Mouse (Mus musculus): ENCODE results near the gene Saxo1. TPM values are rescaled to one million over a fixed set of nuclear protein-coding genes. Genes with fewer than 3 reads are reported as not detected.

The Saxo1 gene
- total RNA-seq, 2 experiments from 2014 or later: 0.29 TPM; not detected in 1

DNA sequence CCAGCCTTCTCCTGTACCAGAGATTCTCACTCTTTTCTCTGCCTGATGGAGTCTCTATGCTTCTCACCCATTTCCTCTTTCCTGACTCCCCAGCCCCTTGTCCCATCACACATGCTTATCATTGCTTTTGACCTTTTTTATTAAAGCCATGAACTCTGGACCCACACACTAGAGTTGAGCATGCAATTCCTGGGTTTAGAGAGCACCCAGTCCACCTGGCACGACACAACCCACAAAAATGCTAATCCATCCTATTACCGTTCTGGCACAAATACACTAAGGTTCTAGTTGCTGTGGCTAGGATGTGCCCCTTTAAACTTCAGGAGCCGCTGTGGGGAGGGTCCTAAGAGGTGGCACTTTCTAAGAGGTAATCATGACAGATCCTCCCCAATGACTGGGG is 122.5 kb downstream of the Saxo1 start:
- intact Hi-C loops (cut with DNase I; ENCODE audit: low total_unique reads): no loop called here
- DNase-seq: no peak

DNA sequence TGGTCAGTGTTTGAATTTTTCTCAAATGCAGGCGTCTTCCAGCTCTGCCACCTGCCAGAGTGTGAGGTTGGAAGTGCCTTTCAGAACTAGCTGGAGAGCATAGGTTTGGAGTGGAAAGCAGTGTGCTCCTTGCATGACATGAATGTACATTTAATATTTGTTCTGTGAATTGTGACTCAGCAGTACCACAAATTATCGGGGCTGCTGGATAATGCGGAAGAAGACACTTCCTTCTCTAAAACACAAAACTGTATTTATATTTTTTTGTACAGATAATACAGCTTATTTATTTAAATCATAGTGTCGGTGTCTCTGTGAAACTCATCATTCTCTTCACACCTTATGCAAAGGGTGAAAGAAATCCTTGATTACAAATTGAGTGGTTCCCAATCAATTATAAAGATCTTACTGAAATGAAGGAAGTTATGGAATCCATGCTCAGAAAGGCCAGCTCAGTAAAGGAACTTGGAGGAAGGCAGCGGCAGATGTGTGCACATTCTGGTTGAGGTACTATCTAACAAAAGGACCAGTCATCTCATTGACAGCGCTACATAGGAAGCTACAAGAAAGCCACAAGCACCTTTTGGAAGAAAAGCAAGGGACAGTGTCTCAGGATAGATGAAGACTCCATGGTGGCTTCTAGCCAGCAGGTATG is 129.9 kb downstream of the Saxo1 start:
- intact Hi-C loops (cut with DNase I; ENCODE audit: low total_unique reads): no loop called here
- no peak for DNase-seq

DNA sequence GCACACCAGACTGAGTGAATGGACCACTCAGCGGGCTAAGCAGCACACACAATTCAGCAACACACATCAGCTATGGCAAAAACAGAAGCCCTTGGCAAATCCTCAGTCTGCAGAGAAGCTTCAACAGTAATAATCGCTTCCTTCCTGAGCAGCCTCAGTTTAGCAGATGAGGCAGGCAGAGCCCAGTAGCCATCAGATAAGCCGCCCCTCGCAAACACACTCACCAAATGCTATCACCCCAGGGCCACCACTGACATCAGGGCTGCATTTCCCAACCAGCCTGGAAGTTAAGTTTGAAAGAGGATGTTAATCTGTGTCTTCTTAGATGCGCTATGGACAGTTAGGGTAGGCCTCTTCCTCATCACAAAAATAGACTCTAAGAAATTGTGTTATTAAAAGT is 130.8 kb downstream of the Saxo1 start:
- no peak for DNase-seq
- intact Hi-C loops (cut with DNase I; ENCODE audit: low total_unique reads): no loop called here

DNA sequence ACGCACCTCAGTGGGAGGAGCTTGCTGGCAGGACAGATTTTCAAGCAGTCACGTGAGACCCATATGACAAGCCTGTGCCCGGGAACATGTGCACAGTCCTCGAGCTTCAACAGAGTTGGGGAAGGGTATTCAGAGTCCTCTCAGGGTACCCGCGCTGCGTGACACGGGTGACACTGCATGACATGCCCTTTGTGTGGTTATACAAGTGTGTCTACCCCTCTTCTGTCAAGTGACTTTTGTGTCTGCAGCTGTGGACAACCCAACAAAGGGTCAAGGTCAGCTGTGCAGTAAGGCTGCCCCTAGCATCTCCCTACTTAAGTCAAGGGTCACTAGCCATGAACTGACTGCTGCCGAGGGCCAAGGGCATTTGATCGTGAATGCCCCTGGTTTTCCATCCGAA is 131.6 kb downstream of the Saxo1 start:
- intact Hi-C loops (cut with DNase I; ENCODE audit: low total_unique reads): no loop called here
- no peak for DNase-seq

DNA sequence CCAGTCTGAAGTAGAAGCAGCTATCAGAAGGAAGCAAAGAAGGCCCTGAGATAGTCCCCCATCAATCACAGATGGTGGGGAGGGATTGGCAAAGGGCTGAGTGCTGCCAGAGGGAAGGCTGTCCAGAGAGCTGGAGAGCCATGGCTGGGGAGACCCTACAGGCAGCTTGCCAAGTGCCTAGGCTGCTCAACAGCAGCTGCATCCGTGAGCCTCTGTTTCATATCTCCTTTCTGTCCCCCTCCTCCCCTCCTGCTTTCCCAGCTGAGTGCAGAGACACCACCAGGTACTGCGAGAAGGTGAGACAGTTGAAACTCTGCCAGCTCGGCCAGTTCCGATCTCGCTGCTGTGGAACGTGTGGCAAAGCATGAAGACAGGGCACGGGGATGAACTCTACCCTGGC is 132.5 kb downstream of the Saxo1 start:
- intact Hi-C loops (cut with DNase I; ENCODE audit: low total_unique reads): no loop called here

DNA sequence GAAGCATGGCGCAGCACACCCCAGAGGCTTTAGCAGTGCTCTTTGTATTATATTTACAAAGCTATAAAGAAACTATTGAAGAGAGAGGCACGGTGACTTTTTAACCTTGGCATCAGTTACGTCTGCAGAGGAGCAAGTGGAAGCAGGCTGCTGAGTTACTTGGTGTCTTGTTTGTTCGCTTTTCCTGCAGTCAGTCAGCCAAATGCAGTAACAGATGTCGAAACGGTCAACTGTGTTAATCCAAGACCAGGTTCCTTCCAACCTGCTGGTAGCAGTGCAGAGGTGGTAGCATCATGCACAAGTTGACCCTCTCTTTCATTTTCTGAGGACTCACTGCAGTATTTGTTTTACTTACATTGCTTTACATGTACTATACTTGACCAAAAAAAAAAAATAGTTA is 135.5 kb downstream of the Saxo1 start:
- intact Hi-C loops (cut with DNase I; ENCODE audit: low total_unique reads): no loop called here
- no peak for DNase-seq

More for the DNA sequence above, 132.5 kb downstream of the Saxo1 start:
- no peak for DNase-seq

DNA sequence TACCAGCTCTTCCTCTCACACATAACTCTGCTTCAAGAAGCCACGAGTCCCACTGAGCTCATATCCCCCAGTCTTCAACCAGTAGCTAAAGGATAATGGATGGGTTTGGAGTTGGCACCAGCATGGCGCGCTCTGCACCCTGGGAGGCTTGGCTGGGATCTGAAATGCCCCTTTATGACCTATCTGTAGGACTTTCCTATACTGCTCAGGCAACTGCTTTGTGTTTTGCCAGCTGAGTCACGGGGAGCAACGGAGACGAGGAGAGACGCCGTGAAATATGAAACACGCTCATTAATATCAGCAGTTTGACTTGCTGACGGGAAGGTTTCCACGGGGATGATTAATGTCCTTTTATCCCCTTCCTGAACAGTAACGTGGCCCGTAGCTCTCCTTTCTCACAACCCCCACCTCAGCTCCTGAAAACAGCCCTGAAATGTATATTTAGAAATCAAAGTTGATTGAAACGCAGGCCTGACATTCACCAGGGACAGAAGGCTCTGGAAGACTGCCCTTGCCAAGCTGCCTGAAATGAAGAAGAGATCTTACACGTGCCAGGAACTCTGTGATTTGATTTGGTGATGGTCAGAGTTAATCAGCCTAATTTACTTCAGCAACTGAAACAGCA is 141.6 kb downstream of the Saxo1 start:
- intact Hi-C loops (cut with DNase I; ENCODE audit: low total_unique reads): no loop called here
- no peak for DNase-seq

DNA sequence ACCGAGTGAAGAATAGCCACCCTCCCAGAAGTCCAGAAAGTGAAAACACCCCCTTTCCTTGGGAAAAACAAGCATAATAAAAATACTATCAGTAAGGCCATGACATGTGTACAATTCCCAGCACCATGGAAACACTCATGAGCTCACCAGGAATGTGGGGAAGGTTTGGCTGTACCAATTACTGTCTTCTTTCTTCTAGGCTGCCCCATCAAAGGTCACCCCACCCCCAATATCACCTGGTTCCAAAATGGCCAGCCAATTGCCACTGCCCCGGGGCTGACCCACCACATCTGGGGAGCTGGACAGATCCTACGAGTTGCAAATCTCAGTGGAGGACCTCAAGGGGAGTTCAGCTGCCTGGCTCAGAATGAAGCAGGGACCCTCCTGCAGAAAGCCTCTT is 144.7 kb downstream of the Saxo1 start:
- intact Hi-C loops (cut with DNase I; ENCODE audit: low total_unique reads): no loop called here
- no peak for DNase-seq

DNA sequence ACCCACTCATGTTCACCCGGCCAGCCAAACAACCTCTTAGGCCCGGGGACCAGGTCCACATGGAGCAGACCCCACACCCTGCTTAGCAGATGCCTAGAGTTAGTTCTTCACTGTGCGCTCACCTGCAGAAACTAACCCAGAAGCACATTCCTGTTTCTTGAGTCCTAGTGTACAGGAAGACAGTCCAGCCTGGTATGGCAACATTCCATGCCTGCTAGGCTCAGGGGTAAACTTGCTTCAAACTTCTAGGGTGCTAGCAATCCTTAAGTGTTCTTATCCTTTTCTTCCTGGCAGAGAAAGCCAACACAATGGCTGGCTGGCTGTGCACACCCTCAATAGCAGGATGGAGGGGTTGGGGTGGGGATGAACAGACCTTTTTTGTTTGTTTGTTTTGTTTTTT is 147.2 kb downstream of the Saxo1 start:
- intact Hi-C loops (cut with DNase I; ENCODE audit: low total_unique reads): no loop called here
- DNase-seq: no peak

DNA sequence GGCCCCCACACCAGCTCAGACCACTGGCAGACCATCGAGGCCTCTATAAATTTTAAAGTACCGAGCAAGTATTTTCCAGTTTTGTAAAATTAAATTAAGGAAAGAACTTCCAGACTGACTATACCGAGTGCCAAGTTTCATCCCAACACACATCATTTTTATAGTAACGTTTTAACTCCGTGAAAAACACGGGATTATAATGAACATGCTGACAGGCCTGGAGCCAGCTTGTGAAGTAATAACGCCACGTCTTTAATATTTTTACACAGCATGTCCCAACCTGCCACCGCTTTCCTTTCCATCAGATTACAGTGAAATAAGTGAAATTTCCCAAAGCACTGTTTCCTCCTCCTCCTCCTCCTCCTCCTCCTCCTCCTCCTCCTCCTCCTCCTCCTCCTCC is 149.7 kb downstream of the Saxo1 start:
- no peak for DNase-seq
- intact Hi-C loops (cut with DNase I; ENCODE audit: low total_unique reads): no loop called here

DNA sequence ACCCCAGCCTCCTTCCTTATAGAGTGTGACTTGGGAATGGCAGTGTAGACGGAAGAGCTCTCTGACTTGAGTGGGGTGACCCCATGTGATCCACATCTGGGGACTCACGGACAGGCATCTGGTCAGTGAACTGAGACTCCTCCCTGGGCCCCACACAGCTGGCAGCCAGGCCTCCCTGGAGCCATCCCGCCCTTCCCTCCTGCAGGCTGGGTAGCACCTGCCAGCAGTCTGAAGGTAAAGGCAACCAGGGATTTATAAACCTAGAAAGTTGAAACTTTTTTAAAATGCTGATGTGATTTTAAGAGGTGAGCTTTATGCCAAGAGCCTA is 151.0 kb downstream of the Saxo1 start:
- intact Hi-C loops (cut with DNase I; ENCODE audit: low total_unique reads): no loop called here

DNA sequence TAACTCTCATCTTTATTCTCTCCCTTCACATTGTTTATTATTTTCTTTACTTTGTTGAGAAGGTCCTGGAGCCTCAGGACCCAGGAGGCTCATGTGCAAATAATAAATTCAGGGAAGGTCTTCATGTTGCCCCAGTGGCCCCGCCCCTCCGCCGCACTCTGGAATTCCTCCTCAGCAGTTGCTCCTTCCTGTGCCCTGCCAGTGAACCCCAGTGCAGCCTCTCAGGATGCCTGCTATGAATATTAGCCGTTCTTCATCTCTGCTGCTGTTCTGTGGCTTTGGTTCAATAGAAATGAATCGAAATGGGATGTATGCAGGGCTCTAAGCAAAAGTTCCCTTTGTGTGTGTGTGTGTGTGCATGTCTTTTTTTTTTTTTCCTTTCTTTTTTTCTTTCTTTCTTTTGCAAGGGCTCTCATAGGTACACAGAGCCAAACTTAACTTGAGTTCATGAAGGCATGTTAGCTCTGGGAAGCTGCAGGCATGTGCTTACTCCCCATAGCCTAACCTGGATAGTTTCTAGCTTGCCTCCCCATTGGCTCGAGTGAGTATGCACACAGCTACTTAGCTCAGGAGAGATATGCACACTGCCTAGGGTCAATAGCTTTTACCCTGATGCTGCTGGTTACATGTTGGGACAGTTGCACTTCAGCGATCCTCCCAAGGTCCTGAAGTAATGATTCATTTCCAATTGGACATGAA is 151.5 kb downstream of the Saxo1 start:
- intact Hi-C loops (cut with DNase I; ENCODE audit: low total_unique reads): no loop called here

More for the DNA sequence above, 151.0 kb downstream of the Saxo1 start:
- DNase-seq: no peak

DNA sequence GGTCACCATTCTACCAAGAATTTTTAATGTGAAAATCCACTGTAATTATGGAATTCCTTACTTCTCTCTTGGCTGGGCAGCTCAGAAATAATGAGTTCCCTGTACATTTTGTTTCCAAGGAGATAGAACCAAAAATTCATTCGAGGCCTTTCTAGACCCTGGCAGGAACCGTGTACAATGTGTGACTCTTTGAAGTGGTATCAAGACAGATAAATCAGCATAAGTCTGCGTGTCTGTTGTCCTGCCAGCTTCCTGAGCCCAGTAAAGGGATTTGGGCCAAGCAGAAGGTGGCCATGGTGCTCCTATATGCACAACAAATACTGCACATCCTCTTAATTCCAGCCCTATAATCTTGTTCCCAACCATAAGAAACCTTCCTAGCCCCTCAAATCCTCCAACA is 157.0 kb downstream of the Saxo1 start:
- intact Hi-C loops (cut with DNase I; ENCODE audit: low total_unique reads): no loop called here
- DNase-seq: no peak

More for the DNA sequence above, 151.5 kb downstream of the Saxo1 start:
- peak; percentile 39 for DNase-seq

DNA sequence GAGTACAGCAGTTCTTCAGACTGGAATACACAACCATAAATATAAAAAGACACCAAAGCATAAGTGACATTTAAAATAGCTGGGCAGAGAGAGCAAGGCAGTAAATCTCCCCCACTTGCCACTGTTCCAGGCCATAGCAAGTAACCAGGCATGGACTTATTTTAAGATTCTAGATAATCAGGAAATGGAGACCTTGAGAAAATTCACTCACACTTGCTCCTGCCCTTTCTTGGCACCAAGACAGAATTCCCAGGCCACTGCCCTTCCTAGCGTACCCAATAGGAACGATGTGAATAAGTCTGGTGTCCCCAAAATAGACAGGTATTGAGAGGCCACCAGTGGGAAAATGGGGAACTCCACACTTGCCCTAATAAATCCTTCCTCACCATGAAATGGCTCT is 160.7 kb downstream of the Saxo1 start:
- intact Hi-C loops (cut with DNase I; ENCODE audit: low total_unique reads): no loop called here
- DNase-seq: no peak

DNA sequence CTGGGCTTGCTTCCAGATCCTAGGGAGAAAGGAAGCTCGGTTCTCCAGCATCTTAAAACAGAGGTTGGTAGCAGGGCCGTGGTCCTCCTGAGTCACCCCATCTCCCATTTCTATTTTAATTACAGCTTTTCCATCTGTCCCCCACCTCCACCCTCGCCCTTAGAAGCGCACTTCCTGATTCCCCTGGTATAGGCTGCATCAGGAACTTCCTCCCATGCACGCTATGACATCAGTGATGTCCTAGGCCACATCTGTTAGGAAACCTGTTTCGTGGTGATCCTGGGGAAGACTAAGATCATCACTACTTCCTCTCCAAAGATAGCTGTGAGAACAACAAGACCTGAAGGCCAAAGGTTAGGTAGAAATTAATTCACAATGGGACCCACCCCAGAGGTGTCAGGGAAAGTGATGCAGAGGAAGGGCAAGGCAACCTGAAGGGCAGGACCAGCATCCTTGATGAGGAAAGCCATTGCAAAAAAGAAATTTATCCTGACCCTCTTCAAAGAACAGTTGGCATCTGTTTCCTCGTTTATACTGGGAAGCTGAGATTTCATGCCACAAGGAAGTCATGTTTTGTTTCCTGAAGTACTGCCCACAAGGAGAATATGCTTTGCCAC is 161.3 kb downstream of the Saxo1 start:
- DNase-seq: no peak

DNA sequence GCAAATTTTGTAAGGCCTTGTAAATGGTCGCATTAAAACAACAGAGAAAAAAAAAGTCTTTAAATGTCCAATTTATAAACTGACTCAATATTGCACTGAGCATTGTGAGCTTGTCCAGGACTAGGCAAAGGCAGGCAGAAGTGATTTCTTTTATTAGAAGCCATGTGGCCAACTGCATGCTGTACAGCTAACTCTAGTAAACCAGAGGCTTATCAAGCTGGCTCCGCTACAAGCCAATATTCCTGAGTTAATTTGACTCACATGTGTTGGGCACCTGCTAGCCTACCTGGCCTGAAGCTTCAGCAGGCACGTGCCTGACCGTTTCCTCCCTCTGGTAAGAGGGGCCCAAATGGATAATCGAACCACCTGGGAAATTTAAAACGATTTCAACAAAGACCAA is 162.5 kb downstream of the Saxo1 start:
- intact Hi-C loops (cut with DNase I; ENCODE audit: low total_unique reads): no loop called here
- DNase-seq: no peak

More for the DNA sequence above, 161.3 kb downstream of the Saxo1 start:
- intact Hi-C loops (cut with DNase I; ENCODE audit: low total_unique reads): no loop called here

Other genes starting within 250 kb of the Saxo1 start
- gene Rraga, start 17.3 kb upstream of the Saxo1 start, total RNA-seq (2021): 10 to 100 TPM; 51.6 to 58.1 TPM
- 1 to 10 TPM; 4.3 to 5.0 TPM for gene Haus6, start 53.7 kb upstream of the Saxo1 start, total RNA-seq (2021)
- gene Plin2, start 111.7 kb upstream of the Saxo1 start, total RNA-seq (2021): 10 to 100 TPM; 56.6 to 69.7 TPM
- 10 to 100 TPM; 16.5 to 18.4 TPM for gene Dennd4c, start 190.2 kb upstream of the Saxo1 start, total RNA-seq (2021)

Data from gastrocnemius, postnatal 14 days (tissue).